Mouse (Mus musculus) CH12.LX (cell line): Measurements from ENCODE around the gene Psma5. TPM values are rescaled to one million over a fixed set of nuclear protein-coding genes. Genes with fewer than 3 reads are reported as not detected.

ENCODE experiments used
- DNase-seq: peaks from one replicate; pipeline ENCODE4 v3.0.0-alpha.2; 2013; ENCODE audit errors: extremely low read depth
- H3K27ac ChIP-seq: 2 replicates; pipeline ENCODE4 v1.5.1; 2012; ENCODE audit warnings: low read depth, mild to moderate bottlenecking, control low read depth, moderate library complexity; ENCODE audit not compliant: insufficient read depth
- H3K27me3 ChIP-seq: replicated peaks from 2 replicates; pipeline ENCODE3; 2012; ENCODE audit warnings: inconsistent platforms
- H3K36me3 ChIP-seq, 2 experiments: replicated peaks in 1 of 2; 2 replicates each; pipeline versions ENCODE3 to v1.6.1; 2012; ENCODE audit warnings: inconsistent platforms in 1 of 2, low read length in 1 of 2, mild to moderate bottlenecking in 1 of 2, mixed read lengths in 1 of 2, moderate library complexity in 1 of 2; ENCODE audit not compliant: control insufficient read depth in 1 of 2, insufficient read depth in 1 of 2
- H3K4me1 ChIP-seq, 2 experiments: 2 replicates each; pipeline ENCODE4 v1.6.1; 2012; ENCODE audit warnings: inconsistent platforms in 1 of 2, moderate library complexity in 1 of 2; ENCODE audit not compliant: insufficient read depth in 2 of 2, control insufficient read depth in 1 of 2
- H3K4me2 ChIP-seq: 2 replicates; pipeline ENCODE4 v1.6.1; 2012; ENCODE audit warnings: low read depth, mild to moderate bottlenecking, control low read depth; ENCODE audit not compliant: poor library complexity, insufficient read depth, severe bottlenecking
- H3K4me3 ChIP-seq, 3 experiments: fragments of 150-350 bp in 1 of 3; sonication (generic) in 1 of 3; replicated peaks in 1 of 3; 2 replicates each; pipeline versions ENCODE3 to v1.5.1; 2011 to 2012; ENCODE audit warnings: low read depth in 2 of 3, low read length in 2 of 3, mild to moderate bottlenecking in 2 of 3, moderate library complexity in 2 of 3, control low read depth in 1 of 3, improper control_type of control experiment in 1 of 3, inconsistent platforms in 1 of 3, mixed read lengths in 1 of 3; ENCODE audit not compliant: poor library complexity in 1 of 3
- H3K79me2 ChIP-seq: replicated peaks from 2 replicates; pipeline ENCODE4 v1.6.1; 2012; ENCODE audit warnings: mild to moderate bottlenecking, moderate library complexity; ENCODE audit not compliant: control insufficient read depth, poor library complexity, insufficient read depth, severe bottlenecking; ENCODE audit errors: extremely low read depth
- H3K9ac ChIP-seq: 2 replicates; pipeline ENCODE4 v1.6.1; 2012; ENCODE audit warnings: low read depth, mild to moderate bottlenecking, control low read depth, moderate library complexity; ENCODE audit not compliant: insufficient read depth
- H3K9me3 ChIP-seq: replicated peaks from 2 replicates; pipeline ENCODE3; 2012; ENCODE audit warnings: low read length, inconsistent platforms, mixed read lengths
- CTCF ChIP-seq, 2 experiments: IDR thresholded peaks in 1 of 2; conservative IDR thresholded peaks in 1 of 2; 2 replicates each; pipeline ENCODE4 v1.5.1; 2011 to 2012; ENCODE audit warnings: low read depth in 2 of 2, low read length in 2 of 2, improper control_type of control experiment in 1 of 2, inconsistent platforms in 1 of 2, mild to moderate bottlenecking in 1 of 2, moderate library complexity in 1 of 2
- E2F4 ChIP-seq: IDR thresholded peaks from 2 replicates; pipeline ENCODE4 v1.6.1; 2011; ENCODE audit warnings: low read depth, low read length, improper control_type of control experiment; ENCODE audit not compliant: insufficient replicate concordance
- EP300 ChIP-seq: IDR thresholded peaks from 2 replicates; pipeline ENCODE4 v1.6.1; 2011; ENCODE audit warnings: low read length, improper control_type of control experiment
- ETS1 ChIP-seq: conservative IDR thresholded peaks from 2 replicates; pipeline ENCODE4 v1.6.1; 2012; ENCODE audit warnings: low read depth, mild to moderate bottlenecking, inconsistent platforms, low read length, improper control_type of control experiment, moderate library complexity
- GABPA ChIP-seq: IDR thresholded peaks from 2 replicates; pipeline ENCODE4 v1.6.1; 2012; ENCODE audit warnings: low read depth, low read length, improper control_type of control experiment, inconsistent platforms; ENCODE audit not compliant: insufficient replicate concordance
- HCFC1 ChIP-seq: IDR thresholded peaks from 2 replicates; pipeline ENCODE4 v1.6.1; 2012; ENCODE audit warnings: low read depth, mild to moderate bottlenecking, inconsistent platforms, low read length, improper control_type of control experiment
- JUN ChIP-seq: IDR thresholded peaks from 2 replicates; pipeline ENCODE4 v1.6.1; 2011; ENCODE audit warnings: low read depth, mild to moderate bottlenecking, low read length, improper control_type of control experiment, moderate library complexity; ENCODE audit not compliant: insufficient read depth
- MAFK ChIP-seq: IDR thresholded peaks from 2 replicates; pipeline ENCODE4 v1.6.1; 2011; ENCODE audit warnings: low read length, improper control_type of control experiment; ENCODE audit not compliant: insufficient replicate concordance
- MXI1 ChIP-seq: IDR thresholded peaks from 2 replicates; pipeline ENCODE4 v1.6.1; 2011; ENCODE audit warnings: mild to moderate bottlenecking, low read depth, low read length, improper control_type of control experiment
- MYC ChIP-seq: IDR thresholded peaks from 2 replicates; pipeline ENCODE4 v1.6.1; 2011; ENCODE audit warnings: low read depth, mild to moderate bottlenecking, improper control_type of control experiment, low read length
- NELFE ChIP-seq: IDR thresholded peaks from 2 replicates; pipeline ENCODE4 v1.6.1; 2011; ENCODE audit warnings: low read depth, low read length, improper control_type of control experiment
- NRF1 ChIP-seq: IDR thresholded peaks from 2 replicates; pipeline ENCODE4 v1.6.1; 2014; ENCODE audit warnings: low read depth, mild to moderate bottlenecking, inconsistent platforms, low read length, improper control_type of control experiment, moderate library complexity
- POLR2A ChIP-seq: IDR thresholded peaks from 2 replicates; pipeline ENCODE4 v1.6.1; 2011; ENCODE audit warnings: low read depth, mild to moderate bottlenecking, improper control_type of control experiment, low read length
- SIN3A ChIP-seq: IDR thresholded peaks from 2 replicates; pipeline ENCODE4 v1.6.1; 2012; ENCODE audit warnings: low read length, improper control_type of control experiment, inconsistent platforms
- TCF12 ChIP-seq: IDR thresholded peaks from 2 replicates; pipeline ENCODE4 v1.6.1; 2014; ENCODE audit warnings: low read depth, mild to moderate bottlenecking, inconsistent platforms, low read length, improper control_type of control experiment
- USF1 ChIP-seq: IDR thresholded peaks from 2 replicates; pipeline ENCODE4 v1.6.1; 2014; ENCODE audit warnings: low read depth, mild to moderate bottlenecking, inconsistent platforms, low read length, improper control_type of control experiment
- ZMIZ1 ChIP-seq: IDR thresholded peaks from 2 replicates; pipeline ENCODE4 v1.6.1; 2012; ENCODE audit warnings: low read depth, mild to moderate bottlenecking, inconsistent platforms, low read length, improper control_type of control experiment
- dilution Hi-C: fragments of 300-500 bp; cut with MboI; formaldehyde crosslinking; loops from 2 replicates; pipeline ENCODE4 v1.14.3; 2020; ENCODE audit warnings: low sequenced_read_pairs; ENCODE audit not compliant: extremely low pct_unique_long_range_greater_than_20kb, extremely low pct_ligation_motif_present
- in situ Hi-C: fragments of 300-500 bp; cut with MboI; formaldehyde crosslinking; loops from 3 replicates; pipeline ENCODE4 v1.14.3; 2019; ENCODE audit warnings: low sequenced_read_pairs, low pct_ligation_motif_present, low pct_unique_long_range_greater_than_20kb, mixed read lengths
- polyA plus RNA-seq: library from polyadenylated mRNA; unstranded; fragments of >175 nt; gene quantifications from 2 replicates; pipeline ENCODE4 v1.2.1, GENCODE M21; 2012; ENCODE audit warnings: low read depth; ENCODE audit not compliant: insufficient read length
- total RNA-seq, 2 experiments: library from RNA; depleted of rRNA; stranded (reverse); fragments of 300-350 nt in 1 of 2; fragments of >200 nt in 1 of 2; gene quantifications; 2 replicates each; pipeline ENCODE4 v1.2.3; 2012 to 2014

Psma5 gene
- total and polyA plus RNA-seq, 3 experiments: 245 to 341 (median 264) TPM

- TF ChIP-seq CTCF (conservative IDR thresholded peaks at IDR 0.05 in 1 of 2, IDR thresholded peaks at IDR 0.05 in 1 of 2; ENCODE audit: low read depth in 2 of 2, low read length in 2 of 2): peak in 1 of 2 experiments; percentile 17; a peak in 1 of 4 replicates
- no peak for TF ChIP-seq GABPA
- Histone ChIP-seq H3K9me3 (no peaks in the 10 kb centered on the region), H3K4me2 (no peak overlapping the region), H3K27ac (no peak overlapping the region), H3K36me3 (peaks cover 0 to 10% of the 10 kb centered on the region in 2 experiments), H3K9ac (no peak overlapping the region), H3K79me2 (no peaks in the 10 kb centered on the region), H3K4me3 (no peak overlapping the region), H3K27me3 (peaks cover 57% of the 10 kb centered on the region), H3K4me1 (peaks cover 5 to 20% of the 10 kb centered on the region in 2 experiments; a peak in 3 of 4 replicates)
- no peak for DNase-seq
- dilution Hi-C loops: no loop called here
- in situ Hi-C loops: no loop called here
Observed at GRCm38 (mm10) chr3:108212406-108212805, 44.3 kb upstream of the Psma5 start.

GRCm38 (mm10) chr3:108214734-108215133 is 42.0 kb upstream of the Psma5 start:
- dilution Hi-C loops: no loop called here
- Histone ChIP-seq H3K4me2 (no peak overlapping the region), H3K36me3 (no peaks in the 10 kb centered on the region), H3K79me2 (no peaks in the 10 kb centered on the region), H3K9me3 (no peaks in the 10 kb centered on the region)
- TF ChIP-seq EP300 (no peak), MYC (no peak), NELFE (no peak), MXI1 (peak; percentile 87), TCF12 (no peak), POLR2A (no peak), E2F4 (no peak), SIN3A (0 out of 2 replicates have a peak, but pooled peaks have one; percentile 46), NRF1 (no peak), ETS1 (no peak), JUN (no peak), HCFC1 (no peak), USF1 (no peak), MAFK (no peak), ZMIZ1 (no peak)
- TF ChIP-seq, all 38 proteins: peak for 2
- no peak for DNase-seq
- Histone ChIP-seq H3K27me3 (peaks cover 78% of the 10 kb centered on the region), H3K4me1 (peaks cover 0 to 5% of the 10 kb centered on the region in 2 experiments; a peak in 2 of 4 replicates), H3K27ac (no peak overlapping the region), H3K9ac (no peak overlapping the region), H3K4me3 (no peak overlapping the region)
- in situ Hi-C loops: no loop called here
